Mouse (Mus musculus): ENCODE data around the gene Rbm20.
A peak's percentile ranks its signal among the peaks of the same experiment; 100 is the strongest.

- TF ChIP-seq POLR2A (IDR thresholded peaks at IDR 0.05; ENCODE audit: insufficient read depth, low read depth, low read length) (peak; percentile 49; the same call in 1 of the 2 replicates), CTCF (IDR thresholded peaks at IDR 0.05) (no peak), EP300 (IDR thresholded peaks at IDR 0.05; ENCODE audit: insufficient read depth, low read depth, low read length) (no peak)
Observed at GRCm38 (mm10) chr19:53676718-53677634, at the start of gene Rbm20.

Measured in heart, adult 2 months (tissue).